Mouse (Mus musculus): ENCODE data around the gene Gm10840.
"Not testable (repeated sequence)": the region's sequence is repeated elsewhere in the genome, so short reads cannot be mapped to it uniquely, and the experiment has no call there.

Gene Gm10840

GRCm38 (mm10) chr11:106160841-106161721, at the start of gene Gm10840, which contains the start of gene Limd2:
TSS of gene Gm10840 (plus strand) at chr11:106160850.
TSS of gene Limd2 (minus strand) at chr11:106160860.
- in situ Hi-C loops (cut with MboI, MseI) = no loop called here

- in situ Hi-C loops (cut with MboI, MseI) = no loop called here
These were observed 49.0 kb upstream of the Gm10840 start for GRCm38 (mm10) chr11:106111688-106112087.

- in situ Hi-C loops (cut with MboI, MseI) = no loop called here
These were observed 38.4 kb upstream of the Gm10840 start for GRCm38 (mm10) chr11:106122221-106122620.

- in situ Hi-C loops (cut with MboI, MseI) = no loop called here
These were observed 37.9 kb upstream of the Gm10840 start for GRCm38 (mm10) chr11:106122736-106123135.

GRCm38 (mm10) chr11:106124784-106125183, 35.9 kb upstream of the Gm10840 start:
- in situ Hi-C loops (cut with MboI, MseI) = no loop called here

GRCm38 (mm10) chr11:106125827-106126226, 34.8 kb upstream of the Gm10840 start:
- in situ Hi-C loops (cut with MboI, MseI) = no loop called here

DNA sequence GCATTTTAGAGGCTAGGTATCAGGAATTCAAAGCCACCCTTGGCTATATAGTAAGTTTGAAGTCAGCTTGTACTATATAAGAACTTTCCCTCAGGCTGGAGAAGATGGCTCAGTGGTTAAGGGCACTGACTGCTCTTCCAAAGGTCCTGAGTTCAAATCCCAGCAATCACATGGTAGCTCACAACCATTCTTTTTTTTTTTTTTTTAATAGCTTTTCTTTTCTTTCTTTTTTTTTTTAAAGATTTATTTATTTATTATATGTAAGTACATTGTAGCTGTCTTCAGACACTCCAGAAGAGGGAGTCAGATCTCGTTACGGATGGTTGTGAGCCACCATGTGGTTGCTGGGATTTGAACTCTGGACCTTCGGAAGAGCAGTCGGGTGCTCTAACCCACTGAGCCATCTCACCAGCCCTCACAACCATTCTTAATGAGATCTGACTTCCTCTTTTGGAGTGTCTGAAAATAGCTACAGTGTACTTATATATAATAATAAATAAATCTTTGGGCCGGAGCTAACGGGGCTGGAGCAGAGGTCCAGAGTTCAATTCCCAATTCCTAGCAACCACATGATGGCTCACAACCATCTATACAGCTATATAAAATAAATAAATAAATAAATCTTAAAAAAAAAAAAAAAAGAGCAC, 33.8 kb upstream of the Gm10840 start:
- in situ Hi-C loops (cut with MboI, MseI) = not testable (repeated sequence)

- in situ Hi-C loops (cut with MboI, MseI) = no loop called here
These were observed 31.2 kb upstream of the Gm10840 start for GRCm38 (mm10) chr11:106129477-106129876.

- in situ Hi-C loops (cut with MboI, MseI) = no loop called here
These were observed 28.1 kb upstream of the Gm10840 start for GRCm38 (mm10) chr11:106132516-106132915.

DNA sequence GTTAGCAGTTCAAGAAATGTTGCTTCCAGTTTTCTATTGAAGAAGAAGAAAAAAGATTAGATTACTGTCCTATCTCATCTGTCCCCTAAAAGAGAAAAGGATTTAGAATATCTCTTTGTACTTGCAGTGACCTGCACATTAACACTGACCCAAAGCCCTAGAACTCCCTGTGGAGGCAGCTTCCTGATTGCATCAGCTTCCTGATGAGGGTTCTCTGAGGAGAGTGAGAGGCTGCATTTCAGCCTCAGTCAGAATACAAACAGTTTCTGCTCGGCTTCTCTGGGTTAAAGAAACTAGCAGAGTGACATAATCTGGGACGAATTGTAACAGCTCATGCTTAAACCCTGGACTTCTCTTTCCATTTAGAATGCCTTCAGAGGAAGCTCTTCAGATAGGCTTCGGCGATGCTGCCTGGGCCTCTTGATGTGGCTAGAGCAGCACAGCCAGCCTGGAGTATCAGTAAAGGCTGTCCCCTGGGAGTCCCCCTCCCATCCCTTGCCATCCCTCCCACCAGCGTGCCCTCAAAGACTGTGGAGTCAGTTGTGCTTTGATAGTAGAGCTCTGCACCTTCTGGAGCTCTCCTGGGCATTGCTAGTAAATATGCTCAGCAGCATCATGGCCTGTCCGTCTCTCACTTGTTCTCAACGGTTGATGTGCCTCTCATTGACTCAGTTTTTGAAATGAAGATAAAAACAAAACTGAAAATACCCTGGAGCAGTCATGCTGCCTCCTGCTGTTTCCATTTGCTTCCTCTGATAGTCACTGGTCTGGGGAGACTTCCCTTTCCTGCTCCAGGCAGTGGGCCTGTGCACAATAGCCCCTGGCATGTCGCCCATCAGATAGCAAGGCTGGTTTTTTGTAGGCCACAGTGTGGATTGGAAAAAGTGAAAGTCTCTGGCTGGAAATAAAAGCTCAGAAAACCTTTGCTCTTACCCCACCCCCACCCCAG, 25.8 kb upstream of the Gm10840 start:
- in situ Hi-C loops (cut with MboI, MseI) = no loop called here

DNA sequence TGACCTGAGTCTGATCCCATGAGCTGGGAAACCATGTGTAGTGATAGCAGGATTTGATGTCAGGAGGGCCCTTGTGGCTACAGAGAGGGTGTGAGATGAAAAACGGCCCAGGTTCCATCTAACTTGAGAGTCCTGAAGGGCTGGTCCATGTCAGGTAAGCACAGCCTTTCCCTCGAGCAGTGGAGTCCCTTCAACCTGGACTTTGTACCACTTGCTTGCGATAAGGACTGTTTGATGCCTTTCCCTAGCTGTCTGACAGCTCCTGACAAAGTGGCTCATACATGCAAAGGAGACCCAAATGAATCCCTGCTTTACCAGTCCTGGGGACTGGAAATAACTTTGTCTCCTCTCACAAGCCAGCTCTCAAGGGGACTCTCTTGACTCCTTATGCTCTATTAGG, 9.4 kb upstream of the Gm10840 start:
- in situ Hi-C loops (cut with MboI, MseI) = no loop called here

DNA sequence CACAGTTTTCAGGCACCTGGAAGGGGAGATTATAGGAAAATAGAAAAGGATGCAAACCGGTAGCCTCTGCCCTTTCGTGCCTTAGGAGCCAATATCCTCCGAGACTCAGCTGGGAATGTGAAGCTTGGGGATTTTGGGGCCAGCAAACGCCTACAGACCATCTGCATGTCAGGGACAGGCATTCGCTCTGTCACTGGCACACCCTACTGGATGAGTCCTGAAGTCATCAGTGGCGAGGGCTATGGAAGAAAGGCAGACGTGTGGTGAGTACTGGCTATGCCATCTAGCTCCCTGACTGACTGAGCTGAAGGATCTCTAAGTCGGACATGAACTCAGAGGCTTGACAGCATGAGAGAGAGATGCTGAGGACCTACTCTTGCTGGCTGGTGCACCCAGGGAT, 8.5 kb upstream of the Gm10840 start:
- in situ Hi-C loops (cut with MboI, MseI) = no loop called here

DNA sequence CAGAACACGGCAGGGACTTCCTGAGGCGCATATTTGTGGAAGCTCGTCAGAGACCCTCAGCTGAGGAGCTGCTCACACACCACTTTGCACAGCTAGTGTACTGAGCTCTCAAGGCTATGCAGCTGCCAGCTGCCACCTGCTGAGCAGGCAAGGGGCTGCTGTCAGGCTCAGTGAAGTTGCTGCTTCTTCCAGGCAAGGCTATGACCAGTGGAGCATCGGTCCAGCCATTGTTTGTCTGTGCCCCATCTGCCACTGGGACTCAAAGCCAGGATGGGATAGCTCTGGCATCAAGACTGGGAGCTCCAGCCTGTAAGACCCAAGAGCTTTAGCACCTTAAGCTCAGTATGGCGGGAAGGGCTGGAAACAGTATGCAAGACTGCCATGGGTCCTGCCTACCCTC, 6.6 kb upstream of the Gm10840 start:
- in situ Hi-C loops (cut with MboI, MseI) = no loop called here

DNA sequence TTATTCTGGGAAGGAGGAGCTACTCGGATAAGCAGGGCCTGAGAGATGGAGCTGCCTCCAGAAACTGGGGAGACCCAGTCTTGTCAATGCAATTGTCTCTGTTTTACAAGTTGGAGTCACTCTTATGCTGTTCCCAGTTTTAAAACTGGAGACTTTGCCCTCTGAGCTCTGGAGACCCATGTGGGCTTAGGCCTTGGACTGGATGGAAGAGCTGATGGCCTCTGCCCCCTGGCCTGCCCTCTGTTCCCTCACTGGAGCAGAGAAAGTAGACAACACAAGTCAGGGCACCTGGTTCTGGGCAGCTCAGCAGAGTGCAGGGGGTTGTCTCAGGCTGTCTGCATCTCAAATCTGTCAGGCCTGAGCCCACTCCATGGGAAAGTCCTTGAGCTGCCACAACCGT, 5.9 kb upstream of the Gm10840 start:
- in situ Hi-C loops (cut with MboI, MseI) = no loop called here

GRCm38 (mm10) chr11:106155761-106156160, 4.9 kb upstream of the Gm10840 start:
- in situ Hi-C loops (cut with MboI, MseI) = no loop called here

- in situ Hi-C loops (cut with MboI, MseI) = no loop called here
These were observed 4.4 kb upstream of the Gm10840 start for GRCm38 (mm10) chr11:106156257-106156656.

- in situ Hi-C loops (cut with MboI, MseI) = no loop called here
These were observed 3.5 kb upstream of the Gm10840 start for GRCm38 (mm10) chr11:106157154-106157553.

DNA sequence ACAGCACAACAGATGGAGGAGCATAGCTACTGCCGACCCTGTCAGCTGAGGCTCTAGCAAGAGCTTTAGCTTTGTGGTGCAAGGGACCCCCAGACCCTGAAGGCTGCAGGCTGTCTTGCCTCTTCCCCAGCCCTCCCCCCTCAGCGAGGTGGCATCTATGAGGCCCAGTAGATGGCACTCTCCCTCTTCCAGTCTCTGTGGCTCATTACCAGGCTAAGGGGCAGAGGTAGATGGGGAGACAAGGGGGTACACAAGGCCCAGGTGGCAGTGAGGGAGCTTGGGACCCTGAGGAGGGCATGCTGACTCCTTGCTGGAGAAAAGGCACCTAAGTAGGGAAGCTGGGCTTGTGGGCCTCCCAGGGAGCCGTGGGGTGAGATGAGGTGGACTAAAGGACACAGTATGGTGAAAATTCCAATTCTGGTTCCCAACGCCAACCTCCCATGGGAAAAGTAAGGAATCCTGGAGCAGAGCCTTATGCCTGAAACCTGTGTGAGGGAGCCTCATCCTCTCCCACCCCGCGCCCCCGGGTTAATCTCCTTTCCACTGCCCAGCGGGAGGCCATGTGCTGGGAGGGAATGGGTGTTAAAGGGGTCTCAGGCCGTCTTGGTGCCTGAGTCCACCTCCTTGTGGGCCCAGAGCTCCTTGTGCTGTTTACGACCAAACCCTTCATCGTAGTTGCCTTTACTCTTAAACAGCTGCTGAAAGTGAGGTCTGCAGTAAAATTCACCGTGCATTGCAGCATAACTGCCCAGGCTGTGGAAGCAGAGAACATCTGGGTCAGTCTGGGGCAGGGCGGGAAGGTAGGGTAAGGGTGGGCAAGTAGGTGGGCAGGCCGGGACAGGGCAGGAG, 2.3 kb upstream of the Gm10840 start:
- in situ Hi-C loops (cut with MboI, MseI) = no loop called here

DNA sequence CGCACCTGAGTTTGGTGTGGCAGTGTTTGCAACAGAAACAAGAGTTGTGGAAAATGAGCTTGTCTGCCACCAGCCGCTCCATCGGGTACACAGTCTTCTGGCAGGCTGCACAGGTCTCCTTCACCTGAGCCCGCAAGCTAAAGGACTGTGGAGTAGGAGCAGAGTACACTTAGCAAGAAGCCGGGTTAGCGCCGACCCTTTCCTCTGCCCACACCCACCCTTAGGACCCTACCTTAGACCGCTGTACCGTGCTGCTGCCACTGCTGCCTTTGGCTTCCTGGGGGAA, 1.8 kb upstream of the Gm10840 start:
- in situ Hi-C loops (cut with MboI, MseI) = no loop called here

GRCm38 (mm10) chr11:106159216-106159920, 1.3 kb upstream of the Gm10840 start:
- in situ Hi-C loops (cut with MboI, MseI) = no loop called here
